Mouse (Mus musculus) cerebellum, adult 11-12 months (tissue): ENCODE results near the gene Map2k7.
"Not testable (repeated sequence)": the region's sequence is repeated elsewhere in the genome, so short reads cannot be mapped to it uniquely, and the experiment has no call there.

Experiments
- DNase-seq: peaks from one replicate; pipeline ENCODE4 v3.0.0; 2022

Gene Map2k7

DNA sequence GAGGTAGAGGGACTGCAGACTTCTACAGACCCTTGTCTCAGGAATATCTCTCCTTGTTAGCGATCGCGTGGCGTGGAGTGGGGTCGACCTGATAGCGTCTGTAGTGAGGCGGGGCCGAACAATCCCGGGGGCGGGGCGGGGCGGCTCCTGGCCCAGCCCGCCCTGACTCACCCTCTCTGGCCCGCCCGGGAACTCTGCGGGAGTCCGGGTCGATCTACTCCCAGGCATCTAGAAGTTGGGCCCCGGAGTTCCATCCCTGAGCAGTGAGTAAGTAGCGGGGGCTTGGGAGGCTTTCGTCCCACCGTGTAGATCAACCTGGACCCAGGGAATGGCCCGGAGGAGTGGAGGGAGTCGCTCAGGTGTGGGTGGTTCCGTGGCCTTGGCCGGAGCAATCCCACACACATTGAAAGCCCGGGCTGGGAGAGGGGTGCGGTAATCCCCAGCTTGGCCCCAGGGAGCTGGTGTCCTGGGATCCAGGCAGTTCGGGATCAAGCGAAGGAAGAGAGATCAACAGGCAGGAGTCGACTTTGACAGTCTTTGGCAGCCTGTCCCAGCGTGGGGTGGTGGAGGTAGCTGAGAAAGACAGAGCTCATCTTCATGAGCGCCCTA lies 11.7 kb upstream of the Map2k7 start, which contains the start of gene Lrrc8e:
Gene Lrrc8e (plus strand): TSS at position 89 of the 609 bp plus-strand sequence.
- DNase-seq: no peak

DNA sequence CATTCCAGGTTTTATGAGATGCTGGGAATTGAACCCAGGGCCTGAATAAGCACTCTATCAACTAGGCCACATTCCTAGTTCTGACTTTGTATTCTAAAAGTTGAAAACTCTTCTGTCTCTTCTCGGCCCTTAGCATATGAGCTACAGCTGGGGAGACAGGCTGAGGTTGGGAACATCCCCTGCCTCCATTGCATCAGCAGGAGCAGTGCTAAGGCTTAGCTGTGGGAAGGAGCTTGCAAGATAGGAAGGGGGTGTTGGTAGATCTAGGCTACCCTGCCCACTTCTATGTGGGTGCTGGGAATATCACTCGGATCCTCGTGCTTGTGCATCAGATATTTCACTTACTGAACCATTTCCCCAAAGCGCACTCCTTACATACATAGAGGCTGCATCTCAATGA lies 10.6 kb upstream of the Map2k7 start:
- no peak for DNase-seq

DNA sequence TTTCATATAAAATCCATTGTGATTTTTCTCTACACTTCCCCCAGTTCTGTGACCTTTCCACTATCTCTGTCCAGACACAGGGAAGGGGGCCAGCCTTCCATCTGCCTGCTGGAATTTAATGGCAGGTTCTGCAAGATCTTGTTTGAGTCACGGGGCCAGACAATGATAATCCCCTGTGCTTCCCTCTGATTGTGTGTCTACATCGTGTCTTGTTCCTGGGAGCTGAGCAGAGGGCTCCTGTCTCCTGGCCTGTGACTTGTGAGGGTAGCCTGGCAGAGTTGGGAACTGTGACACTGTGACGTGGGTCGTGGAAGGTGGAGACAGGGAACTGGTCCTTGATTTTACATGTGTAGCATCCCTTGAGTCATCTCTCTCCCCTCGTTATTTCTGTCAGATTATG lies 8.8 kb upstream of the Map2k7 start:
- no peak for DNase-seq

- no peak for DNase-seq
Measured at GRCm38 (mm10) chr8:4230612-4231351, 7.8 kb upstream of the Map2k7 start.

DNA sequence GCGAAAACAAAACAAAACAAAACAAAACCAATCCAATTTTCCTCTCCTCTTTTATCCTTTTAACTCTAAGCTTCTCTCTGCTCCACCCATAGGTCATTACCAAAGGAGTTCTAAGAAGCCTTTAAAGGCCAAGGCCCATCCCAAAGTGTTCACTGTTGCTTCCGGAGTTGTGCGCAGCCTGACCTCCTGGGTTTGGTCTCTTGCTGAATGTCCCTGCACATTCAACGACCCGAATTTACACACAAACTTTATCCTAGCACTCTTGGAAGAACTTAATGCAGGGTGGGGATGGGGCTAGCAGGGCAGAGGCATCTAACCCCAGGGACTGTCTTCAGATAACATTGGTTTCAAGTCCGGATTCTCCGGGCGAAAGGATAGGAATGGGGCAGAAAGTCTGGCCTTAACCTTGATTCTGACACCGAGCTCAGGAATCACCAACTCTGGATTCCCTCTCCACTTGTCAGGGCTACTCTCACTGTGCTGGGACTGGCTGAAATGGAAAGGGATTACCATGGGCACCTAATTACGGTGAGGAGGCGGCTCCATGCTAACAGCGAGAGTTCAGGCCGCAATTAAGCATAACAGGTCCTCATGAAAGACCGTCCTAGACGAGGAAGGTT lies 616 bp upstream of the Map2k7 start:
- no peak for DNase-seq

DNA sequence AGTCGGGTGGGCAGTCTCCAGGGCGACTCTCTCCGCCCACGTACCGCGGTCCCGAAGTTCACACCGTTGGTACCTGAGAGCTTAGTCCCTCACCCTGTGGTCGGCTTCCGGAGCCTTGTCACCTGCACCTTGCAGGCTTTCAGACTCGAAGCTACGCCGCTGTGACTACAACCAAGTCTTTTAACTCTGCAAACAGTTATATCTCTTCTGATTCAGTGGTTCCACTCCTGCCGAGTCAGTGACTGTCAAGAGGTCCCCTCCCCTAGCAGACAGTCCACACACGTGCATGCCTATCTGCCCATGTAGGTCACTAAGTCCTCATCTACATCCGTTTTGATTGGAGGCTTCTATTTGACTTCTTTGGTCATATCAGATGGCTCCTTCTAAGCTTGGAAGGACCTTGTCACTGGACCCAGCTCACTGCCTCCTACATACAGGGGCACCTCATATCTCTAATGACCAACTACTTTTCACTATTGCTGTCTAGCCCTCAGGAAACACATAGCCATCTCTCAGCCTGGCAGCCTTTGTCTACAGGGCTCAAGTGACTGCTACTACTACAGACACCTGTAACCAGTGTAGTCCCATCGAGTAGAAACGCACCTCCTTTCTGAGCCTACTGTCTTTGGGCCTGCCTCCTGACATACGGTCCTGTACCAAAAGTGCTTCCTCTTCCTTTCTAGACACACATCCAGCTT lies 802 bp downstream of the Map2k7 start:
- DNase-seq: no peak

DNA sequence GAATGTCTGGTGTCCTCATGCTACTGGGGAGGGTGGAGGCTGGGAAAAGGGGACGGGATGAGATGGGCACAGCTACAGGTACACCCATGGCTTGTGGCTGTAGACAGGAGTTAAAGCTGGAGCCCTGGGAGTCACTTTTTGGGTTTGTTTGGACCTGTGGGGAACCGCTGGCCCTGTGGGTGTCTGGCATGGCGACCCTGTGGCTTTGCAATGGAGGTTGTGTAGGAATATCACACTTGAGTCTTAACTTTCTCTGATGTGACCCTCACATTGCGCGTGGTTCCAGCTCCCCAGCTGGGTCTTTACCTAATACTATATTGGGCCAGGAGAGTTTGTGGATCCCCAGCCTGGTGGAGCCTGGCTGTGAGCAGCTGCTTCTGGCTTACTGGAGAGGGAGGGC lies 6.5 kb downstream of the Map2k7 start:
- DNase-seq: no peak

- DNase-seq: peak; percentile 26
Measured at GRCm38 (mm10) chr8:4245737-4246136, 7.2 kb downstream of the Map2k7 start.

GRCm38 (mm10) chr8:4247241-4247640 lies 8.7 kb downstream of the Map2k7 start:
- DNase-seq: no peak

- DNase-seq: peak; percentile 27
Measured at GRCm38 (mm10) chr8:4247951-4248540, 9.5 kb downstream of the Map2k7 start, which contains the start of gene Tgfbr3l. TSS of gene Tgfbr3l (plus strand) at chr8:4248214.

DNA sequence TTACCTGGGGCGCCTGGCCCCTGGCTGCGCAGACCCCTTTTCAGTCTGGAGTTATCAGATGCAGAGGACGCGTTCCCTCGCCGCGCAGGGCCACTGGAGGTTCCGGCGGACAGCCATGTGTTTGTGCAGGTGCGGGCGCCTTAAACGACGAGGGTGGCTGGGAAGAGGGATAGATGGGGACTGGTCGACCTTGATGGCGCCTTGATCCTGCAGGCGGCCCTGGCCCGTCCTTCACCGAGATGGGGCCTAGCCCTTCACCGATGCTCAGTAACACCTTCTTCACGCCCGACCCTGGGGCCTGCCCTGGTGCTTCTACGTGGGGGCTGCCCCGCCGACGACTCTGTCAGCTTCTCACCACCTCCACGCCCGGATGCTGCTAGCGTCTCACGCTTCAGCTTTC lies 10.7 kb downstream of the Map2k7 start:
- no peak for DNase-seq

- peak; percentile 81 for DNase-seq
Measured at GRCm38 (mm10) chr8:4250306-4250970, 11.9 kb downstream of the Map2k7 start.

- DNase-seq: no peak
Measured at GRCm38 (mm10) chr8:4252116-4252760, 13.7 kb downstream of the Map2k7 start.

- peak; percentile 92 for DNase-seq
Measured at GRCm38 (mm10) chr8:4252934-4253841, 14.6 kb downstream of the Map2k7 start, which contains the start of gene Snapc2. TSS of gene Snapc2 (plus strand) at chr8:4253080.

GRCm38 (mm10) chr8:4254001-4254400 lies 15.5 kb downstream of the Map2k7 start:
- DNase-seq: peak; percentile 78

GRCm38 (mm10) chr8:4255471-4255870 lies 16.9 kb downstream of the Map2k7 start:
- not testable (repeated sequence) for DNase-seq

DNA sequence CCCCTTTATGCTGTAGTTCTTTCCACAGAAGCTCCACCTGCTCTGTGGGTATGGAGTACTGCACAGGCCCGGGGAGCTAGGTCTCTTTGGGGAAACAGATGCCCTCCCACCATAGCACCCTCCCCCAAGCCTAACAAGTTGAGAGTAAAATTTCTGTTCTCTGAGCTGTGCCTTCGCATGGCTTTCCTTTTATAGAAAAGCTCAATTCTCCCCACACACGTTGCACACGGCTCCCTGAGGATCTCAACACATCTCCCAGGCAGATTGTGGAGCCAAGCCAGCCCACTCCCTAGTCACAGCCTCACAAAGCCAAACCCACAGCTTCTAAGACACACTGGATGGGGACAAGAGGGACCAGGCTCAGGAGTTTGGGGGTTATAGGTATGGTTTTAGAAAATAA lies 18.4 kb downstream of the Map2k7 start:
- no peak for DNase-seq

GRCm38 (mm10) chr8:4257350-4257749 lies 18.8 kb downstream of the Map2k7 start:
- no peak for DNase-seq

- DNase-seq: peak; percentile 58
Measured at GRCm38 (mm10) chr8:4258233-4258632, 19.7 kb downstream of the Map2k7 start.

DNA sequence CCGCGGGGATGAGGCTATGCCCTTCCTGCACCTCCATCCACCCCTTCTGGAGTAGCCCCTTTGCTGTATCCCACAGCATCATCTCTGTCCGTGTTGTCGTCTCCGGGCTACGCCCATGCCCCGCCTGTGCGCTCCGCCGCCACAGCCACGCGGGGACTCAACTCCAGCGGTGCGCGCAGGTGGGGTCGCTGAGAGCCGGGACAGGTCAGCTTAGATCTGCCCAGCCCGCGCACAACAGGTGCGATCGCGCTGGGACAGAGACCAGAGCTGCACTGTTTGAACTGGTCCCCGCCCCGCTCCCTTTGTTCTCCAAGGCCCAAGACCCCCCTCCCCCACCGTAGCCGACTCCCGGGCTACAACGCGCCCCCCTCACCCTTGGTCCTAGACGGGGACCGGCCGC lies 20.1 kb downstream of the Map2k7 start:
- peak; percentile 46 for DNase-seq
